Mouse (Mus musculus): ENCODE results near the gene Gmfg.

The Gmfg gene

GRCm38 (mm10) chr7:28436932-28437570, at the start of gene Gmfg:
TSS of gene Gmfg (plus strand) at chr7:28437447.
- no peak for DNase-seq (ENCODE audit: inconsistent ontology term)

DNA sequence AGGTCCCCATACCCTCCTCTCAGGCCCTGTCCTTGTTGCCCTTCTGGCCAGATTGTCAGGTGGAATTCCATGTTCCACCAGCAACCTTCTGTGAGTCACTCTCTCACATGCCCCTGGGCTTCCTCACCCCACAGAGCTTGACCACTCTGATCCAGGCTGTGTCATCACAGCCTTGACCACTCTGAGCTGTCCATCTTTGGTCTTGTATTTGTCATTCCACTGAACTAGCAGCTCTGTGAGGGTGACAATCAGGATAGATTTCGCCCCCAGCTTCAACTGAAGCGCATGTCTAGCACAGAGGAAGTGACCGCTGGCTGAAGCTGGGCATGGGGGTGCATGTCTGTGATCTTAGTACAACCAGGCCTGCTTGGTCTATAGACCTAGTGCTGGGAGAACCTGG, 46.9 kb upstream of the Gmfg start:
- no peak for DNase-seq (ENCODE audit: inconsistent ontology term)

DNA sequence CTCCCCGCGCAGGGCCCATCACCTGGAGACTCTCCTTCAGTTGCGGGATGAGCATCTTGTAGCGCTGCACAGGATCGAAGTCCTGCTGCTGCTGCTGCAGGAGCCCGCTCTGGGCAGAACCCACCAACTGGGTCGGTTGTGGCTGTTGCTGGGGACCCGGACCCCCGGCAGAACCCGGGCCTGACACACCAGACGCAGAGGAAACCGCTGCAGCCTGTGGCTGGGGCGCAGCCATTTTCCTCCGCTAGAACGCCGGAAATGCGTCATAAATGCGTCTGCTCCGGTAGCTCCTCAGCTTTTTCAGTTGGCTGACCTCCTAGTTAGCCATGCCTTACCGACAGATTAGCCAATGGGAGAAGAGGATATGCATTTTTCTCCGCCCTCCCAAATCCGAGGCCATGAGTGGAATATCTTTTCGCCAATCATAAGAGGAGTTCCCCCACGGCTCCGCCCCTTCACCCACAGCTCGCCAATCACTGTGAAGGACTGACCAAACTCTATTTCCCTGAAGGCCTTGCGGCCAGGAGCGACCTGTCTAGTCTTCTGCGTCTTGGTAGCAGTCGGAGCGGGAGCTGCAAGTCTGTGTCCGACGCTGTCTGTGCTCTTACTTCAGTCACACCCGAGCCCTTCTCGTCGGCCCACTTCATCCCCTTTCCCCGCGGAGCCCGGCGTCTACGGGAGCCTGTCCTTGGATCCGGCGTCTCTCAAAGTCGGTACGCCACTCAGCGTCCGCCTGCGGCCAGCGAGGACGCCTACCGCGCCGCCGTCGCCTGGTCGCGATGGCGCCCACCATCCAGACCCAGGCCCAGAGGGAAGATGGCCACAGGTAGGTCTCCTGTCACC, 44.6 kb upstream of the Gmfg start, which contains the start of the genes Med29 and Paf1:
TSS of gene Med29 (minus strand) at position 280 of the 843 bp plus-strand sequence.
TSS of gene Paf1 (plus strand) at position 523 of the 843 bp plus-strand sequence.
- peak; percentile 100 for DNase-seq (ENCODE audit: inconsistent ontology term)

- no peak for DNase-seq (ENCODE audit: inconsistent ontology term)
Measured at GRCm38 (mm10) chr7:28393272-28393951, 43.8 kb upstream of the Gmfg start.

GRCm38 (mm10) chr7:28395425-28395824, 41.8 kb upstream of the Gmfg start:
- no peak for DNase-seq (ENCODE audit: inconsistent ontology term)

DNA sequence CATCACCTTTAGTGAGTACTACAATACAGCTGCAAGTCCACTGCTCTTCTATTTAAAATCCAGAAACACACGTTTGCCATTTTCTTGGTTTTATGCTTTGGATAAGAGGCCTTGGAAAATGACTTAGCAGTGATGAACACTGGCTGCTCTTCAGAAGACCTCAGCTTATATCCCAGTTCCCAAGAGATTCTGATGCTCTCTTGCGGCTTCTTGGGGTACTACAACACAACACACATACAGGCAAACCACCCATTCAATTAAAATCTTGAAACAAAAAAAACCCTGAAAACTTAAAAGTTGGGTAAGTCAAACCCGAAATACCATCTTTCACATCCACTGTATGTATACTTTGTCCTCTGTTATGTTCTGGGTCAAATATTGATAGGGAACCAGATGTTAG, 39.2 kb upstream of the Gmfg start:
- DNase-seq (ENCODE audit: inconsistent ontology term): no peak

- no peak for DNase-seq (ENCODE audit: inconsistent ontology term)
Measured at GRCm38 (mm10) chr7:28398696-28399340, 38.4 kb upstream of the Gmfg start.

GRCm38 (mm10) chr7:28401030-28401429, 36.2 kb upstream of the Gmfg start:
- DNase-seq (ENCODE audit: inconsistent ontology term): no peak

DNA sequence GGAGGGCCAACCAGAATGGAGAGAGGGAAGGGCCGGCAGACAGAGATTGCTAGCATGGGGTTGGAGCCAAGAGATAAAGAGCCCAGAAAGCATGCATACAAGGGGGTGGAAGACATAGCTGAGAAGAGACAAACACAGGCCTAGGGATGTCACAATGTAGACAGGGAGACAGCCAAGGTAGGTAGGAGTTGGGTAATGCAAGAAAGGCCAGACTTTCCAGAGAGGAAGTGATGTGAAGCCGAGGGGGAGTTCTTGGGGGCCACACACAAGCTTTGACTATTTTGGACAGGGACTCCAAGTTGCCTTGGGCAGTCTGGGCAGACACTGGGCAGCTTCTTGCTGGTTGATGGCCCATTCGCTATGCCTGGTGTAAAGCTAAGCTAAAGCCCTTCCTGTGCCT, 35.3 kb upstream of the Gmfg start:
- no peak for DNase-seq (ENCODE audit: inconsistent ontology term)

DNA sequence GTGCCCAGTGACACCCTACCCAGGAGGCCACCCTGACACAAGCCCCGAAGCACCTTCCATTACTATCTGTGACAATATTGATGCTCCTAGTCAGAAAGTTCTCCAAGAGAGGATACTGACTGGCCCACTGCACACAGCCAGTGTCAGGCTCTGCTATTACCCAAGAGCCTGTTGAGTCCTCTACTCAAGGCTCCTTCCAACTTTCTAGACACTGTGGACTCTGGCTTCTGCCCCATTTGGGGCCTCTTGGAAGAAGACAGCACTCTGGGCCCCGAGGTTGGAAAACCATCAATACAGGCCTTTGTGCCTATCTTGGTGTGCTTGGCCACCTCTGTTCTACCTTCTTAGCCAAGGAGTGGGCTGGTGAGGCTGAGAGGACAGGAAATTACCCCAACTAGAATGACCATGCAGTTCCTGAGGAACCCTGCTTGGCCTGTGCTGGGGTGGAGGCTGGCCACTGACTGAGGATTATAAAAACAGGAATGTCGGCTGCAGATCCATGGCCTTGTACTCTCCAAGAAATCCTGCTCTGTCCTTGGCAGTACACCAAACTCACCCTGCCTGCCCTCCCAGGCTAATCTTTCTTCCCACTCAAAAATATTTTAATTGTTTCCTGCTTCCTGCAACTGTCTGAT, 26.3 kb upstream of the Gmfg start:
- peak; percentile 75 for DNase-seq (ENCODE audit: inconsistent ontology term)

GRCm38 (mm10) chr7:28412826-28413225, 24.4 kb upstream of the Gmfg start:
- DNase-seq (ENCODE audit: inconsistent ontology term): no peak

DNA sequence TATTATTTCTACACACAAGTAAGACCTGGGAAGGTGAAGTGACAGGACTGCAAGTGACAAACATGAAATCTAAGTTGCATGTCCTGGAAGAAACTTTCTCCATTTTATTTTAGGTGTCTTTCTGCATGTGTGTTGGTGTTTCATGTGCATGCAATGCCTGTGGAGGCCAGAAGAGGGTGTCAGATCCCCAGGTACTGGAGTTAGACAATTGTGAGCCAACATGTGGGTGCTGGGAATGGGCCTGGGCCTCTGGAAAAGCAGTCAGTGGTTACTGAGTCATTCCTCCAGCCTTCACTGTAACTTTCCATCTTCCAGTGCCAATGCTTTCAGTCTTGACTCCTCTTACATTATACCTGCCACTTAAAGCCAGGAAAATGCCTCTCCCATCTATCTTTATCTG, 19.9 kb upstream of the Gmfg start:
- DNase-seq (ENCODE audit: inconsistent ontology term): peak; percentile 22

GRCm38 (mm10) chr7:28418096-28418670, 19.1 kb upstream of the Gmfg start:
- peak; percentile 97 for DNase-seq (ENCODE audit: inconsistent ontology term)

DNA sequence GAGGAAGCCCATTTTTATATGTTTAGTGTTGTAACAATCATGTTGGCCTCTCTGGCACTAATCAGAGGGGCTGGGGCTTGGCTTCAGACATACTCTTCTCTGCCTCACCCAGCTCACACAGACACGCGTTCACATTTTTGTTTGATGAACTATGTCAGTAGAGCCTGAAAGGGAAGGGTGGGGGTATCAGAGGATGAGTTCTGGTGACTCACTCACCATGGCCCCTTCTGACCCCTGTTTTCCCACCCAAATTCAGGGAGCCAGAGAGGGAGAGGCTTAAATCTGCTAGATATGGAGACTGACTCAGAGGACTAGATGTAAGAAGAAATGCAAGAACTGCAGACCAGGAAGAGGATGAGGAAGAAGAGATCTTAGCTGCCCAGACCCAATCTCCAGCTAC, 17.8 kb upstream of the Gmfg start:
- DNase-seq (ENCODE audit: inconsistent ontology term): peak; percentile 80

GRCm38 (mm10) chr7:28423018-28423417, 14.2 kb upstream of the Gmfg start:
- no peak for DNase-seq (ENCODE audit: inconsistent ontology term)

DNA sequence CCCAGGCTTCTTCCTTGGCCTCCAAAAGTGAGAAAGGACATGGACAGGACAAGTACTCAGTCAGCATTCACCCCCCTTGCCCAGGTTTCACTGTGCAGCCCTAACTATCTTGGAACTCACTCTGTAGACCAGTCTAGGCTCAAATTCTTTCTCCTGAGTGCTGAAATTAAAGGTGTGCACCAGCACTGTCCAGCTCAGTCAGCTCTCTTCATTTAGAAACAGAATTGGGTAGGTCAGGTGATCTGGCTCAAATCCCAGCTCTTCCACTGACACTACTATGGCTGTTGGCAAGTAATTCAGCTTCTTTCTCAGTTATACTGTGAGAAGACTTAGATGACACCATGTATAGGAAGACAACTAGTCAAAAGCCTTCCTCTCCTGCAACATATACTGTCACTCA, 9.5 kb upstream of the Gmfg start:
- no peak for DNase-seq (ENCODE audit: inconsistent ontology term)

DNA sequence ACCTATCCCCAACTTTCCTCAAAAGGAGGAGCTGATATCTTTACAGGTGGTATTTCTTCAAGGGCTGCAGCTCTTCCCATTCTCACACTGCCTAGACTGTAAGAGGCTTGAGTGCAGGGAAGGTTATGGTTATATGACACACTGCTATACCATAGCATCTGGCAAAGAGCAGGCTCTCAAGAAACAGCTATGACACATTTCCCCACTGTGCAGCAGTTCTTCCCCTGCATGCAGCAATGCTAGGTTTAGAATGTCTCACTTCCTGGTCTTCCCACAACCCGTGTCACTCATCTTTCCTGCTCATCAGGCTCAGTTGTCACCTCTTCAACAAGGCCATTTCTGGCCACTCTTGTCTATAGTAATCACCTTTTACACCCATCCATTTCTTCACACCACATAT, 6.7 kb upstream of the Gmfg start:
- DNase-seq (ENCODE audit: inconsistent ontology term): no peak

DNA sequence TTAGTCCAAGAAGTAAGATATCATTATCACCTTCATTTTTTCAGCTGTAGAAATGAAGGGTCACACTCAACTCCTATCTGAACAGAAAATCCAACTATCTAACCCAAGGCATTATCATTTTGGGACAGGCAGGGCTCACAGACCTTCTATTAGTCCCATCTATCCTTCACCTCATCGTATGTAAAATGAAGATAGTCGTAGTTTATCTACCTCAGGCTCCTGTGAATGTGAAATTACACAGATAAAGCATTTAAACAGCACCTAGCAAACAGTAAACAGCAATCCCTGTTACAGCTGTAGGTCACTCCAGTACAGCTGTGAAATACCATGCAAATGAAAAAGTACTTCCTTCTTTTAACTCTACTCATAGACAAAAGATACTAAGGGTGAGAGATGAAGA, 5.0 kb upstream of the Gmfg start:
- no peak for DNase-seq (ENCODE audit: inconsistent ontology term)

DNA sequence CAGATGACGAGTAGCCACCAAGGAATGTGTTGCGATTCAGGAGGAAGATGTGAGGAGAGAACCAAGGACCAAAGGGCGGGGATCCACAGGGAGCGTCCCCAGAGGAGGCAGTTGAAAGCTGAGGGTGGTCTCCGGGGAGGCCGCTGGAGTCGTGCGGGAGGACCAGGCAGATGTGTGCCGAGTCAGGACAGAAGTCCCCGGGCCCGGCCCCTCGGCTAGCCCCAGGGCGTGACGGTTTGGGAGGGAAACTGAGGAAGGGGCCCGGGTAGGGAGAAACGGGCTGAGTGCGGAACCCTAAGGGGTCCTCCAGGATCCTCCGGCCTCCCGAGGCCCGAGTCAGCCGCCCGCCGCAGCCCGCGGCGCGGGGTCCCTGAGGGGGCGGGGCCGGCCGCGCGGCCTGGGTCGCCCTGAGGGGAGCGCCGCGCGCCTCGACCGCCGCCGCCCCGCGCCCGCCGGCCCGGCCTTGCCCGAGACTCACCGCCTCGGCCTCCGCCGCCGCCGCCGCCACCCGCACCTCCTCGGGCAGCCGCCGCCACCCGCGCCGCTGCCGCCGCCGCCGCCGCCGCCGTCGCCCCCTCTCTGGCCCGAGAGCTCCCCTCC, 1.5 kb upstream of the Gmfg start:
- peak; percentile 25 for DNase-seq (ENCODE audit: inconsistent ontology term)

DNA sequence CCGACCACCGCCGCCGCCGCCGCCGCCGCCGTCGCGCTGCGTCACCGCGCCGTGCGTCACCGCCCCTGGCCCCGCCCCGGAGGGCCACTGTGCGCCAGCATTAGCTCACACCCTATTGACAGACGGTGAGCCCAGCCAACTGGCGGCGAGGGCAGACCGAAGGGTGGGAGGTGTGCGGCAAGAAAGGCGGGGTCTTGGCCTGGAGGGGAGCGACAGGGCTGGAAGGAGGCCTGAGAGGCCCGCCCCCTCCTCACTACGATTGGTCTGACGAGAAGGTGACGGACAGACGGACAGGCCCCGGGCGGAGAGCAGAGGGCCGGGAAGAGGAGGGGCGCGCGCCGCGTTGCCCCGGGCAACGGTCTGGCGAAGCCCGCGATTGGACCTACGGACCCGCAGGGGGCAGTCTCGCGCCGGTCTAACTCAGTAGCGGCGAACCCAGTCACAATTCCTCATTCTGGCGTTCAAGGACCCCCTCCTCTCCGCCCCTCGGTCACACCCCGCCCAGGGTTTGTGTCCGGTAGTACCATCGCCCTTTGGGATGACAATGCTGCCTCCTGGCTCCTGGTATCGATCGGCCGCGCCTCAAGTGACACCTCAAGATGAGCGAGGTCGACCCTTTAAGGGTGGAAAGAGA, 859 bp upstream of the Gmfg start:
- peak; percentile 100 for DNase-seq (ENCODE audit: inconsistent ontology term)

All from Muller cell, postnatal 12 days (primary cell).